9 mouse cellular contexts compared by ENCODE assay signal in genomic region chr4:82539406-82540047, GRCm38 (mm10).
DNase-seq lines count a peak whose midpoint lies in the region; ATAC-seq and TF ChIP-seq lines count a peak whose summit lies in the region.
"Had no signal": no experiment of that assay in that cellular context is flagged by ENCODE, and none has a peak within 500 bp of the region (broad histone marks: within the 10 kb centered on the region; RNA-seq: fewer than 3 reads in every experiment).

No protein-coding gene starts in this region.

- H3K4me3 ChIP-seq in lung, embryonic 14.5 days (ENCODE audit: low read depth, low read length): no peak overlapping the region
- H3K4me3 ChIP-seq in heart, postnatal 0 days (ENCODE audit: low read depth, low read length): peak overlapping the region; percentile 8; the same call in 1 of the 2 replicates
- H3K4me3 ChIP-seq in neural tube, embryonic 14.5 days (ENCODE audit: low read depth, low read length): no peak overlapping the region
- no peak overlapping the region for H3K4me3 ChIP-seq in kidney, embryonic 16.5 days (ENCODE audit: low read length)
- H3K4me3 ChIP-seq: liver, embryonic 13.5 days had no signal

- H3K4me1 ChIP-seq in lung, embryonic 14.5 days (ENCODE audit: insufficient read depth): peaks cover 11% of the 10 kb centered on the region
- peaks cover 40% of the 10 kb centered on the region for H3K4me1 ChIP-seq in heart, postnatal 0 days (ENCODE audit: control insufficient read depth, insufficient read depth)
- H3K4me1 ChIP-seq in neural tube, embryonic 14.5 days (ENCODE audit: control insufficient read depth, insufficient read depth, low read length): peaks cover 23% of the 10 kb centered on the region
- H3K4me1 ChIP-seq in kidney, embryonic 16.5 days (ENCODE audit: insufficient read depth, low read length): peaks cover 19% of the 10 kb centered on the region

- ATAC-seq in lung, embryonic 14.5 days (ENCODE audit: insufficient read depth): no peak
- no peak for ATAC-seq in heart, postnatal 0 days (ENCODE audit: insufficient read depth, low read depth)
- no peak for ATAC-seq in neural tube, embryonic 14.5 days (ENCODE audit: low read depth)
- ATAC-seq in kidney, embryonic 16.5 days (ENCODE audit: low FRiP score, low TSS enrichment): no peak

- WGBS in lung, embryonic 14.5 days: 40% methylated on average over 8 of the region's 8 CpGs
- WGBS in heart, postnatal 0 days: 24% methylated on average over 8 of the region's 8 CpGs
- WGBS in neural tube, embryonic 14.5 days: 15% methylated on average over 8 of the region's 8 CpGs
- WGBS in kidney, embryonic 16.5 days: 32% methylated on average over 8 of the region's 8 CpGs

- no peak overlapping the region for H3K9ac ChIP-seq in lung, embryonic 14.5 days
- peak overlapping the region; percentile 15 for H3K9ac ChIP-seq in heart, postnatal 0 days (replicated peaks; ENCODE audit: low read depth, low read length)
- no peak overlapping the region; the same call in 1 of the 2 replicates for H3K9ac ChIP-seq in neural tube, embryonic 14.5 days (replicated peaks; ENCODE audit: low read depth, low read length)
- H3K9ac ChIP-seq in kidney, embryonic 16.5 days (replicated peaks; ENCODE audit: low read length): no peak overlapping the region

- no peak for TF ChIP-seq CTCF in lung, embryonic 14.5 days (IDR thresholded peaks at IDR 0.05; ENCODE audit: low read depth)
- no peak for TF ChIP-seq CTCF in heart, postnatal 0 days (IDR thresholded peaks at IDR 0.05; ENCODE audit: low read depth)

- H3K27me3 ChIP-seq in lung, embryonic 14.5 days (ENCODE audit: insufficient read depth, low read length): peaks cover 5% of the 10 kb centered on the region; the same call in 1 of the 2 replicates
- no peaks in the 10 kb centered on the region for H3K27me3 ChIP-seq in heart, postnatal 0 days (ENCODE audit: control insufficient read depth, insufficient read depth, low read length)
- peaks cover 5% of the 10 kb centered on the region; the same call in 1 of the 2 replicates for H3K27me3 ChIP-seq in neural tube, embryonic 14.5 days (ENCODE audit: control insufficient read depth, insufficient read depth, low read length)
- H3K27me3 ChIP-seq in kidney, embryonic 16.5 days (ENCODE audit: insufficient read depth, low read length): peaks cover 42% of the 10 kb centered on the region

- intact Hi-C loops in left cerebral cortex, postnatal 36 days (cut with DNase I): loop anchor here (5.0 kb wide), 2 partner anchors 42 to 1362 kb away; no protein-coding TSS in a partner anchor

- peak overlapping the region; percentile 84 for H3K4me2 ChIP-seq in lung, embryonic 14.5 days
- H3K4me2 ChIP-seq in heart, postnatal 0 days (ENCODE audit: low read depth, low read length): peak overlapping the region; percentile 85
- H3K4me2 ChIP-seq in neural tube, embryonic 14.5 days (ENCODE audit: low read depth, low read length): peak overlapping the region; percentile 27; the same call in 1 of the 2 replicates
- no peak overlapping the region for H3K4me2 ChIP-seq in kidney, embryonic 16.5 days (replicated peaks; ENCODE audit: low read depth, low read length)

- H3K27ac ChIP-seq in lung, embryonic 14.5 days (ENCODE audit: low read depth): no peak overlapping the region
- peak overlapping the region; percentile 7 for H3K27ac ChIP-seq in heart, postnatal 0 days (ENCODE audit: low read depth)
- peak overlapping the region; percentile 39 for H3K27ac ChIP-seq in neural tube, embryonic 14.5 days (ENCODE audit: low read depth, low read length)
- no peak overlapping the region for H3K27ac ChIP-seq in kidney, embryonic 16.5 days (ENCODE audit: low read length)
- H3K27ac ChIP-seq: liver, embryonic 13.5 days had no signal

- H3K36me3 ChIP-seq in lung, embryonic 14.5 days (ENCODE audit: insufficient read depth): no peaks in the 10 kb centered on the region
- H3K36me3 ChIP-seq in heart, postnatal 0 days (replicated peaks; ENCODE audit: control insufficient read depth, insufficient read depth, low read length): no peaks in the 10 kb centered on the region
- H3K36me3 ChIP-seq in neural tube, embryonic 14.5 days (ENCODE audit: control insufficient read depth, insufficient read depth, low read length): no peaks in the 10 kb centered on the region
- no peaks in the 10 kb centered on the region for H3K36me3 ChIP-seq in kidney, embryonic 16.5 days (ENCODE audit: insufficient read depth, low read length)
- H3K36me3 ChIP-seq: liver, embryonic 13.5 days had no signal

- TF ChIP-seq EP300 in heart, postnatal 0 days (IDR thresholded peaks at IDR 0.05; ENCODE audit: low read depth): no peak

- H3K9me3 ChIP-seq in lung, embryonic 14.5 days (ENCODE audit: low read depth, low read length): no peaks in the 10 kb centered on the region
- no peaks in the 10 kb centered on the region for H3K9me3 ChIP-seq in heart, postnatal 0 days (replicated peaks; ENCODE audit: control insufficient read depth, low read length)
- H3K9me3 ChIP-seq in neural tube, embryonic 14.5 days (ENCODE audit: control insufficient read depth, low read length): no peaks in the 10 kb centered on the region
- no peaks in the 10 kb centered on the region for H3K9me3 ChIP-seq in kidney, embryonic 16.5 days (ENCODE audit: low read length)
- H3K9me3 ChIP-seq: liver, embryonic 13.5 days had no signal

- no peak for DNase-seq in lung, embryonic 14.5 days
- DNase-seq in lung, postnatal 14 days: no peak
- DNase-seq in cerebellum, postnatal 25 days: peak; percentile 77 to 80
- no peak for DNase-seq in heart, postnatal 0 days (ENCODE audit: low spot score)
- DNase-seq in left cerebral cortex, postnatal 36 days (ENCODE audit: low spot score in 2 of 2): no peak
- DNase-seq: kidney, adult 8-10 months; liver, embryonic 13.5 days had no signal

Comparison
In these comparisons a context has a peak if more than half of its experiments do, and no peak if none do; other contexts are left out.
1. DNase-seq: peak in cerebellum, postnatal 25 days (2 of 2); none in lung, embryonic 14.5 days (single experiment), lung, postnatal 14 days (single experiment), heart, postnatal 0 days (single experiment) and left cerebral cortex, postnatal 36 days (0 of 2).
2. H3K27ac ChIP-seq: peak in heart, postnatal 0 days (single experiment) and neural tube, embryonic 14.5 days (single experiment); none in lung, embryonic 14.5 days (single experiment) and kidney, embryonic 16.5 days (single experiment).